Mouse (Mus musculus) forebrain, postnatal 0 days (tissue): ENCODE measurements around the gene Olfr1505. TPM values are rescaled to one million over a fixed set of nuclear protein-coding genes. Genes with fewer than 3 reads are reported as not detected.

Experiments used
- ATAC-seq: fragments of 200-750 bp; cut with Nextera tagmentation; 2 replicates; pipeline ENCODE4 v1.8.0; 2017; ENCODE audit warnings: mild to moderate bottlenecking, moderate library complexity
- DNase-seq: peaks from one replicate; pipeline ENCODE4 v3.0.0-alpha.2; 2015
- H3K27ac ChIP-seq: fragments of 300-500 bp; sonication (generic); 2 replicates; pipeline ENCODE4 v1.5.1; 2014; ENCODE audit warnings: low read depth, mild to moderate bottlenecking, antibody characterized with exemption, low read length, moderate library complexity, mixed read lengths
- H3K27me3 ChIP-seq: fragments of 300-500 bp; sonication (generic); 2 replicates; pipeline ENCODE4 v1.6.1; 2014; ENCODE audit warnings: mild to moderate bottlenecking, low read length, mixed read lengths; ENCODE audit not compliant: insufficient read depth
- H3K36me3 ChIP-seq: fragments of 300-500 bp; sonication (generic); 2 replicates; pipeline ENCODE4 v1.6.1; 2014; ENCODE audit warnings: mild to moderate bottlenecking, moderate library complexity; ENCODE audit not compliant: insufficient read depth
- H3K4me1 ChIP-seq: fragments of 300-500 bp; sonication (generic); 2 replicates; pipeline ENCODE4 v1.6.1; 2014; ENCODE audit warnings: antibody characterized with exemption; ENCODE audit not compliant: insufficient read depth
- H3K4me2 ChIP-seq: fragments of 300-500 bp; sonication (generic); 2 replicates; pipeline ENCODE4 v1.6.1; 2014; ENCODE audit warnings: low read depth, mild to moderate bottlenecking, moderate library complexity
- H3K4me3 ChIP-seq: fragments of 300-500 bp; sonication (generic); 2 replicates; pipeline ENCODE4 v1.5.1; 2014; ENCODE audit warnings: low read depth, low read length, mixed read lengths
- H3K9ac ChIP-seq: fragments of 300-500 bp; sonication (generic); 2 replicates; pipeline ENCODE4 v1.6.1; 2014; ENCODE audit warnings: mild to moderate bottlenecking
- H3K9me3 ChIP-seq: fragments of 300-500 bp; sonication (generic); 2 replicates; pipeline ENCODE4 v1.6.1; 2016; ENCODE audit warnings: low read length
- CTCF ChIP-seq: sonication (generic); IDR thresholded peaks from 2 replicates; pipeline ENCODE4 v1.5.1; 2016; ENCODE audit warnings: antibody characterized with exemption, control low read depth, low read depth
- WGBS: fragments of 180-500 bp; shearing (Covaris S2); extraction: QIAGEN DNeasy Blood & Tissue Kit; methylation state at CpG from one replicate; pipeline ENCODE4 v1.1.7; 2014; 5-methylcytosine and 5-hydroxymethylcytosine counted together
- polyA plus RNA-seq: library from polyadenylated mRNA; unstranded; fragments of >200 nt; fragmentation: Nextera tagmentation; extraction: Ambion mirVana; gene quantifications from 2 replicates; pipeline ENCODE4 v1.2.1, GENCODE M21; 2015
- total RNA-seq: library from RNA; depleted of rRNA; stranded (reverse); fragments of >200 nt; gene quantifications from 2 replicates; pipeline ENCODE4 v1.2.3, GENCODE M21; 2014; rRNA removed

The Olfr1505 gene
- total RNA-seq = not detected in 2 replicates
- not detected in 2 replicates for polyA plus RNA-seq

DNA sequence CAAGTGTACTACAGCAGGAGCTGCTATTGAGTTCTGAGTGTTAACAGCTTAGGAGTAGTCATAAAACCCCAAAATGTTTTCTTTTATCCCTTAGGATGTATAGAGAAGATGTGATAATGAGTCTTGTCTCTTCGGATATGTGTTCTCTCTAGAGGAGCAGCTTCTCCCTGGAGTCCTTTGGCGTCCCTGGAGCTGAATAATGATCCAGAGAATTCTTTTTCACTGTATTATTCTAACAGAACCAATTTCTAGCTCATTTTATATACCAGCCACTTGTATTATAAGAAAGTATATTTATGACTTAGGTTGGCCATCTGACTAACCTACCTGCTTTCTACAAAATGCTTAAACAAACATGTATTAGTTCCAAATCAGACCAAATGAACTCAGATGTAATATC lies at the start of gene Olfr1505:
Gene Olfr1505 (plus strand): TSS at position 301 of the 400 bp plus-strand sequence.
- Histone ChIP-seq H3K4me2 (no peak within 1 kb of the TSS), H3K36me3 (no peaks in the 10 kb centered on the region), H3K9me3 (no peaks in the 10 kb centered on the region), H3K4me3 (no peak within 1 kb of the TSS), H3K27ac (no peak within 1 kb of the TSS), H3K4me1 (no peaks in the 10 kb centered on the region), H3K9ac (no peak within 1 kb of the TSS), H3K27me3 (no peaks in the 10 kb centered on the region)
- no peak for DNase-seq
- WGBS = 75% methylated on average over 2 of the region's 2 CpGs
- no peak for TF ChIP-seq CTCF
- ATAC-seq = no peak

GRCm38 (mm10) chr19:13897828-13898227 lies 15.5 kb upstream of the Olfr1505 start, which contains the start of gene Olfr1504:
Olfr1504 (minus strand) TSS chr19:13897928.
- Histone ChIP-seq H3K27ac (no peak within 1 kb of the TSS), H3K36me3 (no peaks in the 10 kb centered on the region), H3K4me3 (no peak within 1 kb of the TSS), H3K4me1 (no peaks in the 10 kb centered on the region), H3K9ac (no peak within 1 kb of the TSS), H3K27me3 (no peaks in the 10 kb centered on the region), H3K9me3 (no peaks in the 10 kb centered on the region), H3K4me2 (no peak within 1 kb of the TSS)
- ATAC-seq = no peak
- TF ChIP-seq CTCF = no peak
- DNase-seq = no peak
- WGBS = 68% methylated on average over 1 of the region's 1 CpGs

Other genes with a start within 250 kb of the Olfr1505 start
- not detected in 2 replicates for gene Olfr1491, start 216.3 kb upstream of the Olfr1505 start, total RNA-seq
- not detected in 2 replicates for gene Olfr1491, start 216.3 kb upstream of the Olfr1505 start, polyA plus RNA-seq
- gene Olfr1493-ps1, start 190.3 kb upstream of the Olfr1505 start, total RNA-seq = not detected in 2 replicates
- gene Olfr1493-ps1, start 190.3 kb upstream of the Olfr1505 start, polyA plus RNA-seq = not detected in 2 replicates
- gene Olfr1494, start 173.8 kb upstream of the Olfr1505 start, total RNA-seq = not detected in 2 replicates
- gene Olfr1494, start 173.8 kb upstream of the Olfr1505 start, polyA plus RNA-seq = not detected in 2 replicates
- gene Olfr1495, start 148.9 kb upstream of the Olfr1505 start, total RNA-seq = not detected in 2 replicates
- gene Olfr1495, start 148.9 kb upstream of the Olfr1505 start, polyA plus RNA-seq = not detected in 2 replicates
- not detected in 2 replicates for gene Olfr1496, start 135.7 kb upstream of the Olfr1505 start, total RNA-seq
- gene Olfr1496, start 135.7 kb upstream of the Olfr1505 start, polyA plus RNA-seq = not detected in 2 replicates
- gene Olfr1497, start 115.3 kb upstream of the Olfr1505 start, total RNA-seq = not detected in 2 replicates
- not detected in 2 replicates for gene Olfr1497, start 115.3 kb upstream of the Olfr1505 start, polyA plus RNA-seq
- not detected in 2 replicates for gene Olfr1499, start 94.1 kb upstream of the Olfr1505 start, total RNA-seq
- gene Olfr1499, start 94.1 kb upstream of the Olfr1505 start, polyA plus RNA-seq = not detected in 2 replicates
- gene Olfr1500, start 83.0 kb upstream of the Olfr1505 start, total RNA-seq = not detected in 2 replicates
- not detected in 2 replicates for gene Olfr1500, start 83.0 kb upstream of the Olfr1505 start, polyA plus RNA-seq
- not detected in 2 replicates for gene Olfr1501, start 62.8 kb upstream of the Olfr1505 start, total RNA-seq
- not detected in 2 replicates for gene Olfr1501, start 62.8 kb upstream of the Olfr1505 start, polyA plus RNA-seq
- not detected in 2 replicates for gene Olfr1502, start 51.7 kb upstream of the Olfr1505 start, total RNA-seq
- not detected in 2 replicates for gene Olfr1502, start 51.7 kb upstream of the Olfr1505 start, polyA plus RNA-seq
- gene Olfr1504, start 15.6 kb upstream of the Olfr1505 start, total RNA-seq = not detected in 2 replicates
- gene Olfr1504, start 15.6 kb upstream of the Olfr1505 start, polyA plus RNA-seq = not detected in 2 replicates